Mouse (Mus musculus): Measurements from ENCODE around the gene Fkbp8.

DNA sequence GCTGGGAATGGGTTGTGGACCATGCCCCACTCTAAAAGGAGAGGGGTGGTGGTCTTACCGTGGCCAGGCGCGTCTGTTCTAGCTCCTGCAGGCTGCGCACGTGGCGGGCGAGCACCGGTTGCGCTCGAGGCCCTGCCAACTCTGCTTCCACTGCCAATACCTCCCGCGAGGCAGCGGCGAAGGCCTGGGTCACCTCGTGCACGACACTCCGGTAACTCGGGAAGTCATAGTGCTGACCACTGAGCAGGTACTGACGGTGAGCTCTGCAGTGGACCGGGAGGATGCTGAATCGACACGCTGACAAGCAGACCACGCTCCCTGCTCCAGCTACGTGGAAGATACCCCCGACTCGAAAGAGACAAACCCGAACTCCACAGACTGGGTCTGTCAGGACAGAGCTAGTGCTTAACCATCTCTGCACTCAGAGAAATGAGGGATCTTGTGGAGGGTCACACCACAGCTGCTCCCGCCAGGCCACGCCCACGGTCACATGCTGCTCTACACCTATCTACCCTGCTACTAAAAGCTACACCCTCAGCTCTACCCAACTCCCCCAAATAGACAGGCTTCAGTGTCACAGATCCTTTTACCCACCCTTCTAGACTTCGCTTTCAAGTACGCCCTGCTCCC lies 21.7 kb upstream of the Fkbp8 start:
- no peak for TF ChIP-seq CTCF (conservative IDR thresholded peaks at IDR 0.05; ENCODE audit: insufficient read depth, insufficient read length, low read depth, low read length)
- TF ChIP-seq POLR2A (IDR thresholded peaks at IDR 0.05; ENCODE audit: low read depth, low read length) = no peak

Measured in kidney, adult 2 months (tissue).